Mouse (Mus musculus) MEL (cell line): ENCODE measurements around the gene 1700016K19Rik. TPM values are rescaled to one million over a fixed set of nuclear protein-coding genes. Genes with fewer than 3 reads are reported as not detected.

Experiments
- DNase-seq: peaks from one replicate; pipeline ENCODE4 v3.0.0; 2011; ENCODE audit warnings: low read depth, low spot score
- H3K27ac ChIP-seq: 2 replicates; pipeline ENCODE4 v1.5.1; 2012; ENCODE audit warnings: low read depth, mild to moderate bottlenecking, control low read depth, low read length, moderate library complexity; ENCODE audit not compliant: control insufficient read depth
- H3K27me3 ChIP-seq, 2 experiments: fragments of 150-350 bp in 1 of 2; sonication (generic) in 1 of 2; 2 replicates each; pipeline ENCODE4 v1.6.1; 2012; ENCODE audit warnings: low read length in 2 of 2, mild to moderate bottlenecking in 2 of 2, improper control_type of control experiment in 1 of 2, moderate library complexity in 1 of 2; ENCODE audit not compliant: insufficient read depth in 2 of 2, control insufficient read depth in 1 of 2
- H3K36me3 ChIP-seq, 2 experiments: 2 replicates each; pipeline ENCODE4 v1.6.1; 2012 to 2014; ENCODE audit warnings: low read length in 2 of 2, improper control_type of control experiment in 1 of 2, inconsistent platforms in 1 of 2, mild to moderate bottlenecking in 1 of 2; ENCODE audit not compliant: insufficient read depth in 2 of 2, control insufficient read depth in 1 of 2
- H3K4me1 ChIP-seq, 2 experiments: fragments of 150-350 bp in 1 of 2; sonication (generic) in 1 of 2; 2 replicates each; pipeline ENCODE4 v1.6.1; 2012; ENCODE audit warnings: low read length in 2 of 2, improper control_type of control experiment in 1 of 2, mild to moderate bottlenecking in 1 of 2; ENCODE audit not compliant: insufficient read depth in 2 of 2, control insufficient read depth in 1 of 2
- H3K4me3 ChIP-seq, 2 experiments: fragments of 150-350 bp in 1 of 2; sonication (generic) in 1 of 2; 2 replicates each; pipeline ENCODE4 v1.5.1; 2012; ENCODE audit warnings: low read depth in 2 of 2, low read length in 2 of 2, mild to moderate bottlenecking in 2 of 2, moderate library complexity in 2 of 2, control low read depth in 1 of 2, improper control_type of control experiment in 1 of 2; ENCODE audit not compliant: control insufficient read depth in 1 of 2, insufficient read depth in 1 of 2
- H3K79me2 ChIP-seq: 2 replicates; pipeline ENCODE4 v1.6.1; 2012; ENCODE audit warnings: mild to moderate bottlenecking, low read length, moderate library complexity; ENCODE audit not compliant: control insufficient read depth, poor library complexity, insufficient read depth
- H3K9ac ChIP-seq: 2 replicates; pipeline ENCODE4 v1.6.1; 2012; ENCODE audit warnings: low read depth, mild to moderate bottlenecking, control low read depth, low read length, moderate library complexity; ENCODE audit not compliant: control insufficient read depth, poor library complexity, severe bottlenecking
- H3K9me3 ChIP-seq: fragments of 150-350 bp; sonication (generic); replicated peaks from 2 replicates; pipeline ENCODE4 v1.6.1; 2012; ENCODE audit warnings: mild to moderate bottlenecking, low read length, improper control_type of control experiment, moderate library complexity; ENCODE audit not compliant: insufficient read depth
- BHLHE40 ChIP-seq: IDR thresholded peaks from 2 replicates; pipeline ENCODE4 v1.6.1; 2012; ENCODE audit warnings: low read depth, mild to moderate bottlenecking, inconsistent platforms, low read length, improper control_type of control experiment, borderline replicate concordance
- CHD1 ChIP-seq: IDR thresholded peaks from 2 replicates; pipeline ENCODE4 v1.6.1; 2012; ENCODE audit warnings: low read depth, mild to moderate bottlenecking, inconsistent platforms, low read length, improper control_type of control experiment
- ELF1 ChIP-seq: IDR thresholded peaks from 2 replicates; pipeline ENCODE4 v1.6.1; 2014; ENCODE audit warnings: low read depth, mild to moderate bottlenecking, inconsistent platforms, low read length, improper control_type of control experiment, moderate library complexity
- EP300 ChIP-seq, 2 experiments: IDR thresholded peaks; 2 replicates each; pipeline ENCODE4 v1.6.1; 2011; ENCODE audit warnings: improper control_type of control experiment in 2 of 2, low read length in 2 of 2, low read depth in 1 of 2, mild to moderate bottlenecking in 1 of 2
- ETS1 ChIP-seq: IDR thresholded peaks from 2 replicates; pipeline ENCODE4 v1.6.1; 2012; ENCODE audit warnings: low read depth, mild to moderate bottlenecking, inconsistent platforms, low read length, improper control_type of control experiment, moderate library complexity
- GATA1 ChIP-seq: IDR thresholded peaks from 2 replicates; pipeline ENCODE4 v1.6.1; 2011; ENCODE audit warnings: low read depth, low read length, improper control_type of control experiment
- HCFC1 ChIP-seq: IDR thresholded peaks from 2 replicates; pipeline ENCODE4 v1.6.1; 2012; ENCODE audit warnings: low read depth, mild to moderate bottlenecking, inconsistent platforms, low read length, improper control_type of control experiment, moderate library complexity
- JUND ChIP-seq: IDR thresholded peaks from 2 replicates; pipeline ENCODE4 v1.6.1; 2011; ENCODE audit warnings: low read depth, mild to moderate bottlenecking, improper control_type of control experiment, low read length
- MAFK ChIP-seq: IDR thresholded peaks from 2 replicates; pipeline ENCODE4 v1.6.1; 2011; ENCODE audit warnings: low read depth, mild to moderate bottlenecking, low read length, improper control_type of control experiment, borderline replicate concordance
- MAX ChIP-seq: IDR thresholded peaks from 2 replicates; pipeline ENCODE4 v1.6.1; 2011; ENCODE audit warnings: low read length, improper control_type of control experiment
- MAZ ChIP-seq: IDR thresholded peaks from 2 replicates; pipeline ENCODE4 v1.6.1; 2012; ENCODE audit warnings: low read depth, mild to moderate bottlenecking, inconsistent platforms, low read length, improper control_type of control experiment
- MEF2A ChIP-seq: IDR thresholded peaks from 2 replicates; pipeline ENCODE4 v1.6.1; 2014; ENCODE audit warnings: low read depth, mild to moderate bottlenecking, inconsistent platforms, low read length, improper control_type of control experiment; ENCODE audit not compliant: poor library complexity, insufficient replicate concordance, severe bottlenecking; ENCODE audit errors: extremely low read depth
- NELFE ChIP-seq: IDR thresholded peaks from 2 replicates; pipeline ENCODE4 v1.6.1; 2011; ENCODE audit warnings: low read depth, low read length, improper control_type of control experiment
- NRF1 ChIP-seq: IDR thresholded peaks from 2 replicates; pipeline ENCODE4 v1.6.1; 2014; ENCODE audit warnings: low read depth, mild to moderate bottlenecking, inconsistent platforms, low read length, improper control_type of control experiment, moderate library complexity; ENCODE audit not compliant: poor library complexity, insufficient read depth, severe bottlenecking
- POLR2A ChIP-seq, 2 experiments: IDR thresholded peaks; 2 replicates each; pipeline ENCODE4 v1.6.1; 2011 to 2012; ENCODE audit warnings: low read length in 2 of 2, mild to moderate bottlenecking in 2 of 2, control low read depth in 1 of 2, improper control_type of control experiment in 1 of 2, low read depth in 1 of 2, moderate library complexity in 1 of 2; ENCODE audit not compliant: control insufficient read depth in 1 of 2, insufficient read depth in 1 of 2, poor library complexity in 1 of 2
- POLR2AphosphoS2 ChIP-seq: IDR thresholded peaks from 2 replicates; pipeline ENCODE4 v1.6.1; 2011; ENCODE audit warnings: low read length, improper control_type of control experiment
- POLR2AphosphoS5 ChIP-seq: IDR thresholded peaks from 2 replicates; pipeline ENCODE4 v1.6.1; 2012; ENCODE audit warnings: low read depth, borderline replicate concordance, mild to moderate bottlenecking, inconsistent platforms, low read length, moderate library complexity, mixed read lengths
- RAD21 ChIP-seq: IDR thresholded peaks from 2 replicates; pipeline ENCODE4 v1.6.1; 2011; ENCODE audit warnings: mild to moderate bottlenecking, low read depth, low read length, improper control_type of control experiment
- RCOR1 ChIP-seq: IDR thresholded peaks from 2 replicates; pipeline ENCODE4 v1.6.1; 2012; ENCODE audit warnings: low read depth, mild to moderate bottlenecking, inconsistent platforms, low read length, improper control_type of control experiment
- SIN3A ChIP-seq: IDR thresholded peaks from 2 replicates; pipeline ENCODE4 v1.6.1; 2012; ENCODE audit warnings: low read length, improper control_type of control experiment, inconsistent platforms
- SMC3 ChIP-seq: IDR thresholded peaks from 2 replicates; pipeline ENCODE4 v1.6.1; 2011; ENCODE audit warnings: low read depth, low read length, improper control_type of control experiment
- TAL1 ChIP-seq: IDR thresholded peaks from 2 replicates; pipeline ENCODE4 v1.6.1; 2012; ENCODE audit warnings: mild to moderate bottlenecking, inconsistent platforms, low read length, moderate library complexity, mixed read lengths
- TCF12 ChIP-seq: IDR thresholded peaks from 2 replicates; pipeline ENCODE4 v1.6.1; 2014; ENCODE audit warnings: low read depth, mild to moderate bottlenecking, inconsistent platforms, low read length, improper control_type of control experiment, moderate library complexity
- UBTF ChIP-seq: IDR thresholded peaks from 2 replicates; pipeline ENCODE4 v1.6.1; 2012; ENCODE audit warnings: low read depth, mild to moderate bottlenecking, inconsistent platforms, low read length, improper control_type of control experiment, moderate library complexity, borderline replicate concordance; ENCODE audit not compliant: insufficient read depth
- USF1 ChIP-seq: IDR thresholded peaks from 2 replicates; pipeline ENCODE4 v1.6.1; 2014; ENCODE audit warnings: low read depth, mild to moderate bottlenecking, inconsistent platforms, low read length, improper control_type of control experiment, moderate library complexity
- ZC3H11A ChIP-seq: IDR thresholded peaks from 2 replicates; pipeline ENCODE4 v1.6.1; 2012; ENCODE audit warnings: low read depth, mild to moderate bottlenecking, inconsistent platforms, low read length, improper control_type of control experiment
- ZKSCAN1 ChIP-seq: IDR thresholded peaks from 2 replicates; pipeline ENCODE4 v1.6.1; 2012; ENCODE audit warnings: low read depth, mild to moderate bottlenecking, inconsistent platforms, low read length, improper control_type of control experiment, moderate library complexity
- ZNF384 ChIP-seq: IDR thresholded peaks from 2 replicates; pipeline ENCODE4 v1.6.1; 2012; ENCODE audit warnings: low read depth, mild to moderate bottlenecking, inconsistent platforms, low read length, improper control_type of control experiment
- polyA plus RNA-seq, 2 experiments: library from polyadenylated mRNA; stranded (reverse) in 1 of 2; unstranded in 1 of 2; fragments of >175 nt in 1 of 2; fragments of >200 nt in 1 of 2; gene quantifications; 2 replicates each; pipeline versions ENCODE4 v1.2.1 to v1.2.4; 2012; ENCODE audit warnings: low replicate concordance in 2 of 2, low read depth in 1 of 2; ENCODE audit not compliant: insufficient read length in 2 of 2, insufficient read depth in 1 of 2, missing spikeins in 1 of 2
- total RNA-seq: library from RNA; depleted of rRNA; stranded (reverse); fragments of 300-350 nt; gene quantifications from 2 replicates; pipeline ENCODE4 v1.2.3, GENCODE M21; 2012

The 1700016K19Rik gene
- total and polyA plus RNA-seq, 3 experiments = 0.25 TPM; not detected in 2

- no peak for DNase-seq
- no peaks in the 10 kb centered on the region for H3K9me3 ChIP-seq
- no peaks in the 10 kb centered on the region for H3K79me2 ChIP-seq
- no peaks in the 10 kb centered on the region for H3K4me1 ChIP-seq
- H3K9ac ChIP-seq = no peak overlapping the region
- no peak overlapping the region for H3K27ac ChIP-seq
- H3K4me3 ChIP-seq = no peak overlapping the region
- no peaks in the 10 kb centered on the region for H3K36me3 ChIP-seq
- no peak for TF ChIP-seq USF1
- TF ChIP-seq POLR2A (IDR thresholded peaks at IDR 0.05; ENCODE audit: control insufficient read depth in 1 of 2, insufficient read depth in 1 of 2, low read depth in 1 of 2, low read length in 2 of 2, poor library complexity in 1 of 2) = no peak
- TF ChIP-seq RCOR1 = no peak
- no peak for TF ChIP-seq MAX
- TF ChIP-seq MAFK = no peak
- no peak for TF ChIP-seq POLR2AphosphoS5
- TF ChIP-seq ETS1 = no peak
- TF ChIP-seq ZC3H11A = no peak
- no peak for TF ChIP-seq ZNF384
- no peak for TF ChIP-seq CHD1
- no peak for TF ChIP-seq BHLHE40
- TF ChIP-seq TAL1 = no peak
- no peak for TF ChIP-seq ELF1
- no peak for TF ChIP-seq TCF12
- no peak for TF ChIP-seq POLR2AphosphoS2
- no peak for TF ChIP-seq SIN3A
- TF ChIP-seq RAD21 = no peak
- H3K27me3 ChIP-seq = no peaks in the 10 kb centered on the region
Measured at GRCm38 (mm10) chr11:76042882-76043281, 43.2 kb downstream of the 1700016K19Rik start.

GRCm38 (mm10) chr11:76044468-76044867 is 44.8 kb downstream of the 1700016K19Rik start:
- Histone ChIP-seq H3K79me2 (no peaks in the 10 kb centered on the region), H3K4me1 (no peaks in the 10 kb centered on the region)
- TF ChIP-seq UBTF = no peak
- no peak for TF ChIP-seq NRF1
- no peak for TF ChIP-seq GATA1
- no peak for TF ChIP-seq JUND
- TF ChIP-seq EP300 (IDR thresholded peaks at IDR 0.05; ENCODE audit: low read depth in 1 of 2, low read length in 2 of 2) = no peak
- no peak for TF ChIP-seq SMC3
- no peak for TF ChIP-seq ZC3H11A
- TF ChIP-seq NELFE = no peak
- no peak for TF ChIP-seq ELF1
- no peak for TF ChIP-seq TCF12
- TF ChIP-seq MEF2A = no peak
- TF ChIP-seq MAFK = no peak
- no peak for TF ChIP-seq TAL1
- no peak for TF ChIP-seq POLR2AphosphoS5
- no peak for TF ChIP-seq RAD21
- TF ChIP-seq MAZ = no peak
- no peak for TF ChIP-seq HCFC1
- no peak for TF ChIP-seq ZKSCAN1
- TF ChIP-seq, all 39 proteins: peak for 0
- H3K9ac ChIP-seq = no peak overlapping the region
- no peaks in the 10 kb centered on the region for H3K36me3 ChIP-seq
- no peak overlapping the region for H3K27ac ChIP-seq
- DNase-seq = no peak
- H3K27me3 ChIP-seq = no peaks in the 10 kb centered on the region
- H3K9me3 ChIP-seq = no peaks in the 10 kb centered on the region
- no peak overlapping the region for H3K4me3 ChIP-seq
